8 mouse cellular contexts compared by ENCODE assay signal in the genomic region with DNA sequence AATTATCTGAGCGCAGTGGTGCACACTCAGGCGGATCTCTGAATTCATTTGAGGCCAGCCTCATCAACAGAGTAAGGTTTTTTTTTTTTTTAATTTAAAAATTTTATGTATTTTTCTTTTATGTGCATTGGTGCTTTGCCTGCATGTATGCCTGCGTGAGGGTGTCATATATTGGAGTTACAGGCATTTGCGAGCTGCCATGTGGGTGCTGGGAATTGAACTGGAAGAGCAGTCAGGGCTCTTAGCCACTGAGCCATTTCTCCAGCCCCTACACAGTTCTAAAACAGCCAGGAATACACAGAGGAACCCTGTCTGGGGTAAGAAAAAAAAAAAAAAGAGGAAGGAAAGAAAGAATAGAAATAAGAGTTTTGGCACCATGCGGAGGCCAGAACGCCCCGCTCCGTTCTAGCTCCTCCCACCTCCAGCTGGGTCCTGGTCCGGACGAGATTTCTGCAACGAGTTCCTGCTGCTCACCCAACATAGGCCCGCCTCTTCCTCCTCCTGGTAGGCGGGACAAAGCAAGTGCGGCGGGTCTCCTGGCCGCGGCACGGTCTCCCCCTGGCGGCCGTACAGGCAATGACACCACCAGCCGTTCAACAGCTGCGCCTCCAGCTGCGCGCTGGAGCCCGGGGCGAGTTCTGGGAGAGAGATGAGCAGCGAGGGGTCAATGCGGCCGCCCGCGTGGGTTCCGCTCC. TPM values are rescaled to one million over a fixed set of nuclear protein-coding genes. Genes with fewer than 3 reads are reported as not detected.
DNase-seq lines count a peak whose midpoint lies in the region; ATAC-seq and TF ChIP-seq lines count a peak whose summit lies in the region.

No protein-coding gene starts in this region.

- H3K36me3 ChIP-seq in embryonic facial prominence, embryonic 14.5 days (ENCODE audit: control insufficient read depth, insufficient read depth, low read length), result no peaks in the 10 kb centered on the region
- H3K36me3 ChIP-seq in limb, embryonic 13.5 days, result no peaks in the 10 kb centered on the region
- H3K36me3 ChIP-seq in midbrain, embryonic 15.5 days (replicated peaks), result no peaks in the 10 kb centered on the region

- DNase-seq in A20 (ENCODE audit: low read depth, low spot score), result peak; percentile 97
- peak; percentile 98 for DNase-seq in embryonic facial prominence, embryonic 14.5 days (ENCODE audit: low spot score)
- DNase-seq in heart, adult 8-10 months (ENCODE audit: low spot score), result peak; percentile 96
- peak; percentile 96 for DNase-seq in kidney, adult 8-10 months
- DNase-seq in spleen, adult 18-20 months, result peak; percentile 91 to 94

- no peak; the same call in 1 of the 2 replicates for TF ChIP-seq POLR2A in bone marrow, adult 2 months (IDR thresholded peaks at IDR 0.05; ENCODE audit: borderline replicate concordance, control insufficient read depth, low read depth, low read length)

- peak overlapping the region; percentile 64 for H3K4me3 ChIP-seq in bone marrow, adult 2 months (replicated peaks; ENCODE audit: control insufficient read depth, low read depth, low read length)
- peak overlapping the region; percentile 77 for H3K4me3 ChIP-seq in embryonic facial prominence, embryonic 14.5 days (ENCODE audit: low read depth, low read length)
- peak overlapping the region; percentile 73 for H3K4me3 ChIP-seq in limb, embryonic 13.5 days
- H3K4me3 ChIP-seq in midbrain, embryonic 15.5 days, result peak overlapping the region; percentile 68

- H3K27me3 ChIP-seq in embryonic facial prominence, embryonic 14.5 days (replicated peaks; ENCODE audit: control insufficient read depth, insufficient read depth, low read length), result 0 out of 2 replicates have a peak, but pooled peaks cover 2% of the 10 kb centered on the region
- H3K27me3 ChIP-seq in limb, embryonic 13.5 days, result peaks cover 6% of the 10 kb centered on the region
- peaks cover 6% of the 10 kb centered on the region; the same call in 1 of the 2 replicates for H3K27me3 ChIP-seq in midbrain, embryonic 15.5 days (replicated peaks)

- WGBS in bone marrow, adult 2 months, result 5% methylated on average over 32 of the region's 32 CpGs
- 8% methylated on average over 24 of the region's 32 CpGs for WGBS in embryonic facial prominence, embryonic 14.5 days
- WGBS in limb, embryonic 13.5 days, result 6% methylated on average over 32 of the region's 32 CpGs
- 5% methylated on average over 32 of the region's 32 CpGs for WGBS in midbrain, embryonic 15.5 days

- no peaks in the 10 kb centered on the region; the same call in none of the 2 replicates for H3K4me1 ChIP-seq in bone marrow, adult 2 months (ENCODE audit: control insufficient read depth, insufficient read depth, low read length)
- H3K4me1 ChIP-seq in embryonic facial prominence, embryonic 14.5 days (ENCODE audit: control insufficient read depth, insufficient read depth, low read length), result peaks cover 13% of the 10 kb centered on the region
- peaks cover 16% of the 10 kb centered on the region for H3K4me1 ChIP-seq in limb, embryonic 13.5 days
- H3K4me1 ChIP-seq in midbrain, embryonic 15.5 days, result peaks cover 17% of the 10 kb centered on the region

- H3K4me2 ChIP-seq in embryonic facial prominence, embryonic 14.5 days (ENCODE audit: low read depth, low read length), result peak overlapping the region; percentile 81
- peak overlapping the region; percentile 83 for H3K4me2 ChIP-seq in limb, embryonic 13.5 days (replicated peaks)
- H3K4me2 ChIP-seq in midbrain, embryonic 15.5 days, result peak overlapping the region; percentile 73

- peak overlapping the region; percentile 68 for H3K9ac ChIP-seq in embryonic facial prominence, embryonic 14.5 days (ENCODE audit: low read depth, low read length)
- H3K9ac ChIP-seq in limb, embryonic 13.5 days, result peak overlapping the region; percentile 88
- peak overlapping the region; percentile 74 for H3K9ac ChIP-seq in midbrain, embryonic 15.5 days

- ATAC-seq in embryonic facial prominence, embryonic 14.5 days (ENCODE audit: low read depth), result peak; percentile 95
- peak; percentile 95 for ATAC-seq in limb, embryonic 13.5 days (ENCODE audit: low FRiP score, low read depth)
- peak; percentile 96 for ATAC-seq in midbrain, embryonic 15.5 days (replicated peaks)

- TF ChIP-seq CTCF in bone marrow, adult 2 months (IDR thresholded peaks at IDR 0.05; ENCODE audit: control insufficient read depth, insufficient read depth, low read length), result peak; percentile 93

- H3K27ac ChIP-seq in bone marrow, adult 2 months (ENCODE audit: control insufficient read depth, insufficient read depth, low read depth, low read length, poor library complexity), result peak overlapping the region; percentile 37; the same call in 1 of the 2 replicates
- peak overlapping the region; percentile 78 for H3K27ac ChIP-seq in embryonic facial prominence, embryonic 14.5 days (replicated peaks; ENCODE audit: low read depth, low read length)
- H3K27ac ChIP-seq in limb, embryonic 13.5 days, result peak overlapping the region; percentile 39; the same call in 1 of the 2 replicates
- H3K27ac ChIP-seq in midbrain, embryonic 15.5 days, result peak overlapping the region; percentile 84

- no peaks in the 10 kb centered on the region for H3K9me3 ChIP-seq in embryonic facial prominence, embryonic 14.5 days (ENCODE audit: control insufficient read depth, low read length)
- H3K9me3 ChIP-seq in limb, embryonic 13.5 days, result no peaks in the 10 kb centered on the region
- H3K9me3 ChIP-seq in midbrain, embryonic 15.5 days, result no peaks in the 10 kb centered on the region

RNA-seq across cellular contexts. Expression of gene Prss8, which starts 5.3 kb away (rescaled TPM):
- polyA plus RNA-seq in bone marrow, adult 2 months (2011; ENCODE audit: insufficient read depth, insufficient read length, low replicate concordance, missing spikeins), result 1.8 TPM in 1 of 2 replicates, not detected in the other
- 11.1 and 11.3 TPM in 2 replicates for polyA plus RNA-seq in embryonic facial prominence, embryonic 14.5 days (2014; fragmentation: Nextera tagmentation; extraction: Ambion mirVana)
- total RNA-seq in heart, adult 8-10 months (2022), result not detected
- 4.4 and 5.7 TPM in 2 replicates for polyA plus RNA-seq in limb, embryonic 13.5 days (2015; fragmentation: Nextera tagmentation; extraction: Ambion mirVana)
- 0.29 and 0.35 TPM in 2 replicates for polyA plus RNA-seq in midbrain, embryonic 15.5 days (2015; fragmentation: Nextera tagmentation; extraction: Ambion mirVana)

RNA-seq across cellular contexts. Expression of gene Prss36, which starts 11.3 kb away (rescaled TPM):
- 1.3 and 4.3 TPM in 2 replicates for polyA plus RNA-seq in bone marrow, adult 2 months (2011; ENCODE audit: insufficient read depth, insufficient read length, low replicate concordance, missing spikeins)
- 10.6 and 11.1 TPM in 2 replicates for polyA plus RNA-seq in embryonic facial prominence, embryonic 14.5 days (2014; fragmentation: Nextera tagmentation; extraction: Ambion mirVana)
- 10 to 100 TPM in 1 of 4 experiments, 1 to 10 TPM in 3; 8.7 to 10.4 (median 8.9) TPM for total RNA-seq in heart, adult 8-10 months (2022)
- 9.6 and 11.9 TPM in 2 replicates for polyA plus RNA-seq in limb, embryonic 13.5 days (2015; fragmentation: Nextera tagmentation; extraction: Ambion mirVana)
- polyA plus RNA-seq in midbrain, embryonic 15.5 days (2015; fragmentation: Nextera tagmentation; extraction: Ambion mirVana), result 10.4 and 15.5 TPM in 2 replicates

RNA-seq across cellular contexts. Expression of gene Kat8, which starts 22.9 kb away (rescaled TPM):
- 14.5 and 15.7 TPM in 2 replicates for polyA plus RNA-seq in bone marrow, adult 2 months (2011; ENCODE audit: insufficient read depth, insufficient read length, low replicate concordance, missing spikeins)
- polyA plus RNA-seq in embryonic facial prominence, embryonic 14.5 days (2014; fragmentation: Nextera tagmentation; extraction: Ambion mirVana), result 31.7 and 35.5 TPM in 2 replicates
- 10 to 100 TPM; 13.6 to 16.8 (median 15.3) TPM for total RNA-seq in heart, adult 8-10 months (2022)
- polyA plus RNA-seq in limb, embryonic 13.5 days (2015; fragmentation: Nextera tagmentation; extraction: Ambion mirVana), result 44.2 and 47.8 TPM in 2 replicates
- 50.7 and 53.1 TPM in 2 replicates for polyA plus RNA-seq in midbrain, embryonic 15.5 days (2015; fragmentation: Nextera tagmentation; extraction: Ambion mirVana)

RNA-seq across cellular contexts. Expression of gene Bckdk, which starts 31.3 kb away (rescaled TPM):
- polyA plus RNA-seq in bone marrow, adult 2 months (2011; ENCODE audit: insufficient read depth, insufficient read length, low replicate concordance, missing spikeins), result 42.4 and 66.8 TPM in 2 replicates
- polyA plus RNA-seq in embryonic facial prominence, embryonic 14.5 days (2014; fragmentation: Nextera tagmentation; extraction: Ambion mirVana), result 121 and 125 TPM in 2 replicates
- 100 to 1,000 TPM; 119 to 144 (median 142) TPM for total RNA-seq in heart, adult 8-10 months (2022)
- polyA plus RNA-seq in limb, embryonic 13.5 days (2015; fragmentation: Nextera tagmentation; extraction: Ambion mirVana), result 84.9 and 85.3 TPM in 2 replicates
- 61.3 and 66.6 TPM in 2 replicates for polyA plus RNA-seq in midbrain, embryonic 15.5 days (2015; fragmentation: Nextera tagmentation; extraction: Ambion mirVana)

RNA-seq across cellular contexts. Expression of gene Fus, which starts 32.1 kb away (rescaled TPM):
- 627 and 763 TPM in 2 replicates for polyA plus RNA-seq in bone marrow, adult 2 months (2011; ENCODE audit: insufficient read depth, insufficient read length, low replicate concordance, missing spikeins)
- 46.3 and 58.2 TPM in 2 replicates for polyA plus RNA-seq in embryonic facial prominence, embryonic 14.5 days (2014; fragmentation: Nextera tagmentation; extraction: Ambion mirVana)
- 100 to 1,000 TPM; 129 to 232 (median 187) TPM for total RNA-seq in heart, adult 8-10 months (2022)
- polyA plus RNA-seq in limb, embryonic 13.5 days (2015; fragmentation: Nextera tagmentation; extraction: Ambion mirVana), result 542 and 587 TPM in 2 replicates
- 380 and 381 TPM in 2 replicates for polyA plus RNA-seq in midbrain, embryonic 15.5 days (2015; fragmentation: Nextera tagmentation; extraction: Ambion mirVana)

Comparison
In these comparisons a context has a peak if more than half of its experiments do, and no peak if none do; other contexts are left out.
1. Peak in every context shown above with its lines: DNase-seq, ATAC-seq, H3K4me3 ChIP-seq and H3K27ac ChIP-seq.